Mouse (Mus musculus) intestine, postnatal 0 days (tissue): ENCODE results near the gene Gm3604. TPM values are rescaled to one million over a fixed set of nuclear protein-coding genes. Genes with fewer than 3 reads are reported as not detected.
A peak's percentile ranks its signal among the peaks of the same experiment; 100 is the strongest.
"Not testable (repeated sequence)": the region's sequence is repeated elsewhere in the genome, so short reads cannot be mapped to it uniquely, and the experiment has no call there.

Source experiments
- ATAC-seq: fragments of 200-750 bp; cut with Nextera tagmentation; 2 replicates; pipeline ENCODE4 v1.8.0; 2017; ENCODE audit warnings: mild to moderate bottlenecking, moderate TSS enrichment, moderate library complexity
- H3K27ac ChIP-seq: fragments of 300-500 bp; sonication (generic); 2 replicates; pipeline ENCODE4 v1.5.1; 2014; ENCODE audit warnings: mild to moderate bottlenecking, low read depth, low read length, moderate library complexity
- H3K27me3 ChIP-seq: fragments of 300-500 bp; sonication (generic); replicated peaks from 2 replicates; pipeline ENCODE4 v1.6.1; 2014; ENCODE audit warnings: low read length, mixed read lengths; ENCODE audit not compliant: control insufficient read depth, insufficient read depth
- H3K36me3 ChIP-seq: fragments of 300-500 bp; sonication (generic); 2 replicates; pipeline ENCODE4 v1.6.1; 2014; ENCODE audit warnings: mild to moderate bottlenecking, moderate library complexity; ENCODE audit not compliant: control insufficient read depth, insufficient read depth
- H3K4me1 ChIP-seq: fragments of 300-500 bp; sonication (generic); replicated peaks from 2 replicates; pipeline ENCODE4 v1.6.1; 2014; ENCODE audit warnings: antibody characterized with exemption, low read length, mixed read lengths; ENCODE audit not compliant: control insufficient read depth, insufficient read depth
- H3K4me2 ChIP-seq: fragments of 300-500 bp; sonication (generic); replicated peaks from 2 replicates; pipeline ENCODE4 v1.6.1; 2014; ENCODE audit warnings: low read depth, mild to moderate bottlenecking, moderate library complexity
- H3K4me3 ChIP-seq: fragments of 300-500 bp; sonication (generic); 2 replicates; pipeline ENCODE4 v1.5.1; 2014; ENCODE audit warnings: low read depth, low read length
- H3K9ac ChIP-seq: fragments of 300-500 bp; sonication (generic); 2 replicates; pipeline ENCODE4 v1.6.1; 2014; ENCODE audit warnings: mild to moderate bottlenecking, low read depth, low read length
- H3K9me3 ChIP-seq: fragments of 300-500 bp; sonication (generic); 2 replicates; pipeline ENCODE4 v1.6.1; 2016; ENCODE audit warnings: mixed run types; ENCODE audit not compliant: control insufficient read depth
- CTCF ChIP-seq: sonication (generic); IDR thresholded peaks from 2 replicates; pipeline ENCODE4 v1.5.1; 2016; ENCODE audit warnings: low read depth, mild to moderate bottlenecking, control low read depth, antibody characterized with exemption, moderate library complexity
- WGBS: fragments of 180-500 bp; shearing (Covaris S2); extraction: QIAGEN DNeasy Blood & Tissue Kit; methylation state at CpG from one replicate; pipeline ENCODE4 v1.1.7; 2014; 5-methylcytosine and 5-hydroxymethylcytosine counted together
- microRNA-seq: library from miRNA; unstranded; fragments of <30 nt; microRNA quantifications from one replicate; pipeline ENCODE4, GENCODE M21; 2016
- polyA plus RNA-seq: library from polyadenylated mRNA; unstranded; fragments of >200 nt; fragmentation: Nextera tagmentation; extraction: Ambion mirVana; gene quantifications from 2 replicates; pipeline ENCODE4 v1.2.1, GENCODE M21; 2015

Gene Gm3604
- polyA plus RNA-seq, result 1.3 and 2.0 TPM in 2 replicates

- peak within 1 kb of the TSS; percentile 21; the same call in 1 of the 2 replicates for H3K27ac ChIP-seq
- H3K9ac ChIP-seq, ATAC-seq, H3K9me3 ChIP-seq, H3K27me3 ChIP-seq, H3K36me3 ChIP-seq, H3K4me1 ChIP-seq: not testable (repeated sequence)
- H3K4me3 ChIP-seq, result peak within 1 kb of the TSS; percentile 54
- H3K4me2 ChIP-seq, result peak within 1 kb of the TSS; percentile 68
- WGBS, result 6% methylated on average over 13 of the region's 13 CpGs
These were observed at the start of gene Gm3604 for GRCm38 (mm10) chr13:62382952-62383351. Gene Gm3604 (minus strand): TSS chr13:62383177.

- H3K4me3 ChIP-seq, H3K27me3 ChIP-seq, H3K36me3 ChIP-seq, H3K4me1 ChIP-seq, H3K9me3 ChIP-seq, H3K27ac ChIP-seq, ATAC-seq, H3K4me2 ChIP-seq, H3K9ac ChIP-seq: not testable (repeated sequence)
- 68% methylated on average over 3 of the region's 3 CpGs for WGBS
These were observed 16.2 kb upstream of the Gm3604 start for GRCm38 (mm10) chr13:62399206-62399605.

GRCm38 (mm10) chr13:62390076-62390620 lies 7.2 kb upstream of the Gm3604 start:
- ATAC-seq, H3K4me2 ChIP-seq, H3K27me3 ChIP-seq, H3K36me3 ChIP-seq, H3K4me1 ChIP-seq, H3K4me3 ChIP-seq, H3K9me3 ChIP-seq, H3K9ac ChIP-seq, H3K27ac ChIP-seq: not testable (repeated sequence)
- 84% methylated on average over 8 of the region's 8 CpGs for WGBS

GRCm38 (mm10) chr13:62331786-62332185 lies 51.2 kb downstream of the Gm3604 start:
- Histone ChIP-seq H3K9ac (no peak overlapping the region), H3K36me3 (no peaks in the 10 kb centered on the region), H3K27ac (no peak overlapping the region), H3K4me2 (no peak overlapping the region), H3K4me1 (no peaks in the 10 kb centered on the region), H3K4me3 (no peak overlapping the region), H3K9me3 (no peaks in the 10 kb centered on the region), H3K27me3 (no peaks in the 10 kb centered on the region)
- TF ChIP-seq CTCF, result no peak
- ATAC-seq, result no peak

- Histone ChIP-seq H3K27ac (no peak overlapping the region), H3K9ac (no peak overlapping the region), H3K36me3 (no peaks in the 10 kb centered on the region), H3K4me2 (no peak overlapping the region), H3K9me3 (no peaks in the 10 kb centered on the region), H3K27me3 (no peaks in the 10 kb centered on the region), H3K4me3 (no peak overlapping the region), H3K4me1 (no peaks in the 10 kb centered on the region)
- TF ChIP-seq CTCF, result no peak
- no peak for ATAC-seq
- WGBS, result 79% methylated on average over 2 of the region's 2 CpGs
These were observed 51.6 kb downstream of the Gm3604 start for GRCm38 (mm10) chr13:62331381-62331780.

Small RNA genes lying within 50 kb of the gene (microRNA-seq; reads per million reads assigned to microRNA genes)
- not detected for gene Gm25933

Other genes with a start within 250 kb of the Gm3604 start
- 2.6 and 4.0 TPM in 2 replicates for gene Gm49359, start 83.7 kb upstream of the Gm3604 start, polyA plus RNA-seq
- 0.21 TPM in 1 of 2 replicates, not detected in the other for gene Zfp935, start 175.3 kb upstream of the Gm3604 start, polyA plus RNA-seq
- gene Zfp934, start 188.0 kb upstream of the Gm3604 start, polyA plus RNA-seq, result 6.2 and 6.4 TPM in 2 replicates
- 1.7 and 2.8 TPM in 2 replicates for gene 6720489N17Rik, start 241.0 kb upstream of the Gm3604 start, polyA plus RNA-seq